Mouse (Mus musculus): ENCODE measurements around the gene Crb3. TPM values are rescaled to one million over a fixed set of nuclear protein-coding genes. Genes with fewer than 3 reads are reported as not detected.

Crb3 gene
- polyA plus RNA-seq, 1 experiment from 2014 or later: 2.9 TPM

DNA sequence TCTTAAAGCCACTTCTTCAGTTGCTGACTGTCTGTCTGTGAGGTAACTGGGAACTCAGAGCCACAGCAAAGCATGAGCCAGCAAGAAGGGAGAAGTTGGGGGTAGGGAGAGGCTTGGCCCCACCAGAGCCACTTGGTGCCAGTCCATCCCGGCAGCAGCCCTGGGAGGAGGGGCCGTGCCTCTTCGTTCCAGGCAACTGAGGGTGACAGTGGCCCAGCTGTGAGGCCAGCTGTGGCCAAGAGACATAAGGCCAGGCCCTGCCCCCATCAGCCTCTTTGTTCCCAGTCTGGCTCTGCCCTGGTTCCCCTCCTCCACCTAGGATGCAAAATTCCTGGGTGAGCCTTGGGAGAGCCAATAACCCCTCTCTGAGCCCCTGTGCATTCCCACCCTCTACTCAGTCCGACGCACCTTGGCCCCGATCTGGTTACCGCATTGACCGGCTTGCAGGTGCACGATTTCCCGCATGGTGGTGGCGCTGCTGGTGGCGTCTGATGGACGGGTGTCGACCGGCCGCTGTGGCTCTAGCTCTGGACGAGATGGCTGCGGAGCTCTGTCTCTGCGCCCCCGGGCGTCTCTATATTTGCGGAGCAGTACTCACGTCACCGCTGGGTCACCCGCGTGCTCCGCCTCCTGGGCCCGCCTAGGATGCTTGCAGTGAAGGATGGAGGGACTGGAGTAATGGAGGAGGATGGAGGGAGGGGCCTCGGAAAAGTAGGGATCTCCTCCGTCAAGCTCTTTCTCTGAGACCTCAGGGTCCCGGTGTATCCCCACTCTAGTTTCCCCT is 28.3 kb downstream of the Crb3 start, which contains the start of gene Tubb4a:
Tubb4a (minus strand) TSS at position 734 of the 784 bp plus-strand sequence.
- Histone ChIP-seq H3K9me3 (replicated peaks) (no peaks in the 10 kb centered on the region), H3K4me1 (replicated peaks) (peaks cover 3% of the 10 kb centered on the region), H3K4me2 (peak within 1 kb of the TSS; percentile 39), H3K36me3 (no peaks in the 10 kb centered on the region), H3K27ac (no peak within 1 kb of the TSS), H3K27me3 (peaks cover 38% of the 10 kb centered on the region), H3K9ac (no peak within 1 kb of the TSS), H3K4me3 (replicated peaks) (peak within 1 kb of the TSS; percentile 18; the same call in 1 of the 2 replicates)
- ATAC-seq (ENCODE audit: low read depth) (no peak), DNase-seq (no peak)
- 4% methylated on average over 31 of the region's 31 CpGs for WGBS (ENCODE audit: insufficient replicate concordance)

DNA sequence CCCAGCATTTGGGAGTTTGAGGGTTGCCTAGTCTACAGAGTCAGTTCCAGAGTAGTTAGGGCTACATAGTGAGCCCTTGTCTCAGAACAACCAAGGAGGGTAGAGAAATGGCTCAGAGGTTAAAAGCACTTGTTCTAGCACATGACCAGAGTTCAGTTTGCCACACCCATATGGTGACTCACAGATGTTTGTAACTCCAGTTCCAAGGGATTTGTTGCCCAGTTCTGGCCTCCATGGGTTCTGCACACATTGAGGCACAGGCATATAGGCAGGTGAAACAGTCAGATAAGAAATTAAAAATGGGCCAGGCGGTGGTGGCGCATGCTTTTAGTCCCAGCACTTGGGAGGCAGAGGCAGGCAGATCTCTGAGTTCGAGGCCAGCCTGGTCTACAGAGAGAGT is 35.3 kb downstream of the Crb3 start:
- Histone ChIP-seq H3K36me3 (no peaks in the 10 kb centered on the region), H3K9me3 (replicated peaks) (no peaks in the 10 kb centered on the region), H3K27me3 (peaks cover 6% of the 10 kb centered on the region), H3K9ac (no peak overlapping the region), H3K4me3 (replicated peaks) (no peak overlapping the region), H3K4me2 (no peak overlapping the region), H3K27ac (no peak overlapping the region), H3K4me1 (replicated peaks) (peaks cover 9% of the 10 kb centered on the region)
- 59% methylated on average over 3 of the region's 3 CpGs for whole genome bisulfite sequencing (ENCODE audit: insufficient replicate concordance)
- ATAC-seq (ENCODE audit: low read depth) (peak; percentile 40), DNase-seq (no peak)

DNA sequence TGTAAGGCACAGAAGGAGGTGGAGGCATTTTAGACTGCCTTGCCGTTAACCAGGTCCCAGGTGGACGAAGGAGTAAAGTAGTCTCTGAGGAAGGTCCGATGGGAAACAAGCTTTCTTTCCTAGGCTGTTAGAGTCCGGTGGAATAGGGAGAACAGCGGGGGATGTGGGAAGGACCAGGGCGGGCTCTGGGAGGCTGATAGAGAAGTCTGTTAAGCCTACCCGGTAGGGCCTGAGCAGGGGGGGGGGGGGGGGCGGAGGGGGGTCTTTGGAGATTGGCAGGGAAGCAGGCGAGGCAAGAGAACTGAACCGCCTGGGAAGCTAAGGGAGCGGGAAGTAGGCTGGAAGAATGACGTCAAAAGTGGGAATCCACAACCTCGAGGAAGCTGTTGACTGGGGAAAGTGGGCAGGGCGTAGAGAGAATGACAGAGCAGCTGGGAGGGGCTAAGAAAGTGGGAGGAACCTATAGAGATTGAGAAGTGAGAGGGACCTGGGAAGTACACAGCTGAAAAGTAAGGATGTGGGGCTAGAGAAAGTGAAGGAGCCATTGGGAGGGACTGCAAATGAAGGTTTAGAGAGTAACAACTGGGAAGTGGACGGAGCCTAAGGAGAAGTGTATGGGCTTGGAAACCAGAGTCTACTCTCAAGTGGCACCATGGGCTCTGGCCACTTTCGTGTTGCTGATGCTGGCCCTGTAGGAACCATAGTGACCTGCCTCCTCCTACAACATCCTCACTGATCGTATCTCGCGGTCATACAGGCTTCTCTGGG is 37.1 kb downstream of the Crb3 start:
- 4% methylated on average over 18 of the region's 19 CpGs for WGBS (ENCODE audit: insufficient replicate concordance)
- H3K4me1 ChIP-seq (replicated peaks): peaks cover 18% of the 10 kb centered on the region
- H3K4me3 ChIP-seq (replicated peaks): peak overlapping the region; percentile 12; the same call in 1 of the 2 replicates
- no peaks in the 10 kb centered on the region for H3K36me3 ChIP-seq
- H3K4me2 ChIP-seq: peak overlapping the region; percentile 36
- H3K9ac ChIP-seq: no peak overlapping the region
- DNase-seq (peak; percentile 31), ATAC-seq (ENCODE audit: low read depth) (peak; percentile 61)
- no peaks in the 10 kb centered on the region for H3K9me3 ChIP-seq (replicated peaks)
- H3K27me3 ChIP-seq: no peaks in the 10 kb centered on the region
- H3K27ac ChIP-seq: no peak overlapping the region

DNA sequence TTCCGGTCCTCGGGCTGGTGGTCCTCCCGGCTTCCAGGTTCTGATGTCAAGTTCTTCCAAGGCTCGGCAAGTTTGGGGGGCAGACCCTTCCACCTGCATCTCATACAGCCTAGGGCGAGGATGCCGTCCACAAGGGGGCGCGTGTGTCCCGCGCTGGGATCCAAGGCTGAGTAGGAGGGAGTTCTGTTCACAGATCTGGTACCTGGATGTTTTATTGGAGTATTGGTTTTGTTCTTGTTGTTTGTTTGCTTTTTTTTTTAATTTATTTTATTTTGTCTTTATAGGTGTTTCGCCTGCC is 37.7 kb downstream of the Crb3 start:
- H3K36me3 ChIP-seq: no peaks in the 10 kb centered on the region
- H3K4me1 ChIP-seq (replicated peaks): peaks cover 18% of the 10 kb centered on the region
- H3K27me3 ChIP-seq: no peaks in the 10 kb centered on the region
- no peaks in the 10 kb centered on the region for H3K9me3 ChIP-seq (replicated peaks)
- H3K9ac ChIP-seq: no peak overlapping the region
- DNase-seq: peak; percentile 63
- peak; percentile 71 for ATAC-seq (ENCODE audit: low read depth)
- peak overlapping the region; percentile 36 for H3K4me2 ChIP-seq
- peak overlapping the region; percentile 12; the same call in 1 of the 2 replicates for H3K4me3 ChIP-seq (replicated peaks)
- H3K27ac ChIP-seq: no peak overlapping the region
- WGBS (ENCODE audit: insufficient replicate concordance): 0% methylated on average over 11 of the region's 11 CpGs

DNA sequence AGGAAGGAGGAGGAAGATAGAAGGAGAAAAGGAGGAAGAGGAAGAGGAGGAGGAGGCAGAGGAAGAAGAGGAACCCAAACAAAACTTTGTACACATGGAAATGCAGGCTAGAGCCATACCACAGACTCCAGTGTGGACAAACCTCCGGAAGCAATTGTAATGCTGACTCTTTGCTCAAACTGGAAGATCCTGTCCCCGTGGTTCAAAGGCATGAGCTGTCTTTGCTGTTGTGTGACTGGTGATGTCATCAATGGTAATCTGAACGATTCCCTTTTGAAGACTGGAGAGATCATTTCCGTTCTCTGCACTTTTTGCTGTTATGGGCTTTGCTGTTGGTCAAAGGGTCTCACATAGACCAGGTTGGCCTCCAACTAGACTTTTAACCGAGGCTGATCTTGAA is 39.4 kb downstream of the Crb3 start:
- WGBS (ENCODE audit: insufficient replicate concordance): 54% methylated on average over 5 of the region's 5 CpGs
- DNase-seq: no peak
- no peaks in the 10 kb centered on the region for H3K36me3 ChIP-seq

DNA sequence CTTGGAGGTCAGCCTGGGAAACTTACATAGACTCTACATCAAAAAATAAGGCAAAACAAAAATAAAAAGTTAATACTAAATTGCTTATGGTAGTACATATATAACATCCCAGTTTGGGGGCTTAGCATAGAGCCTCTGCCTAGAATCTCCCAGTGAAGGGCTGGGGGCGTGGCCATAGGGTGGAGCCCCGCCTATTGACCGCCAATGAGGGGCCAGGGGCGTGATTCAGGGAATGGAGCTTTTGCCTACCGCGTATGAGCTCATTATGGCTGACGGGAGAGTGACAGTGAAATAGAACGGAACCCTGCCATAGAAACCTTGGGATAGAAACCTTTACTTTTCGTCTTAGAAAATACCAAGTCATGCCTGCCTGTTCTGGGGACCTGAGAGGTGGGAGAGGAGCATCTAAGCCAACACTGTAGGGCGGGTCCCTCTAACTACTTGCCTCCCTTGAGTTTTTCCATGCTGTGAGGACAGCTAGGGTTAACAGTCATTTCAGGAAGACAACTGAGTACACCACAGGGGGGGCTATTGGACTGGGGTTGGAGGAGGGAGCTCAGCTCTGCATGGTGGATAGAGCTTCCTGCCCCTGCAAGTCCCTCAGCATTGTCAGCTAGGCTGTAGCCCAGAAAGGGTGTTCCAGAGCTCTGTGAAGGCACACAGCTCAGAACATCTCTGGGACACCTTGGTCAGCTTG is 40.9 kb downstream of the Crb3 start:
- no peaks in the 10 kb centered on the region for H3K36me3 ChIP-seq
- ATAC-seq (ENCODE audit: low read depth): peak; percentile 68
- peak overlapping the region; percentile 37 for H3K4me2 ChIP-seq
- peaks cover 12% of the 10 kb centered on the region for H3K27me3 ChIP-seq
- 5% methylated on average over 10 of the region's 10 CpGs for WGBS (ENCODE audit: insufficient replicate concordance)
- DNase-seq: peak; percentile 65
- peaks cover 24% of the 10 kb centered on the region for H3K4me1 ChIP-seq (replicated peaks)
- no peak overlapping the region; the same call in 1 of the 2 replicates for H3K4me3 ChIP-seq (replicated peaks)
- H3K27ac ChIP-seq: no peak overlapping the region
- no peak overlapping the region for H3K9ac ChIP-seq
- no peaks in the 10 kb centered on the region for H3K9me3 ChIP-seq (replicated peaks)

More for the DNA sequence above, 39.4 kb downstream of the Crb3 start:
- Histone ChIP-seq H3K4me2 (no peak overlapping the region), H3K9ac (no peak overlapping the region), H3K4me3 (replicated peaks) (no peak overlapping the region), H3K27me3 (no peaks in the 10 kb centered on the region; the same call in 1 of the 2 replicates), H3K27ac (no peak overlapping the region), H3K9me3 (replicated peaks) (no peaks in the 10 kb centered on the region), H3K4me1 (replicated peaks) (peaks cover 18% of the 10 kb centered on the region)
- ATAC-seq (ENCODE audit: low read depth): no peak

DNA sequence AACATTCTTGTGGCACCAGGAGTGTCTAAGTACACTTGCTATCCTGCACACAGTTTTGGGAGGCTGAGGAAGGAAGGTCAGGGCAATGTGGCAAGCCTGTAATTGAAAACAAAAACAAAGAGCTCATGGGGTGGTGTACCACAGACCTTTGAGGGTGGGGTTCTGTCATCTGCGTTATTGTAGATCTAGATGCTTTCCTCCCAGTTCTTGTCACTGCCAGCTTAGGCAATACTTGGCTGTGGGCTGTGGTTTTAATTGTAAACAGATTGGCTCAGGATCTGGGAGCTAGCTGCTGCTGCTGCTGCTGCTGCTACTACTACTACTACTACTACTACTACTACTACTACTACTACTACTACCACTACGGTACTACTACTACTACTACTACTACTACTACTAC is 43.4 kb downstream of the Crb3 start:
- WGBS (ENCODE audit: insufficient replicate concordance): 57% methylated on average over 2 of the region's 2 CpGs

DNA sequence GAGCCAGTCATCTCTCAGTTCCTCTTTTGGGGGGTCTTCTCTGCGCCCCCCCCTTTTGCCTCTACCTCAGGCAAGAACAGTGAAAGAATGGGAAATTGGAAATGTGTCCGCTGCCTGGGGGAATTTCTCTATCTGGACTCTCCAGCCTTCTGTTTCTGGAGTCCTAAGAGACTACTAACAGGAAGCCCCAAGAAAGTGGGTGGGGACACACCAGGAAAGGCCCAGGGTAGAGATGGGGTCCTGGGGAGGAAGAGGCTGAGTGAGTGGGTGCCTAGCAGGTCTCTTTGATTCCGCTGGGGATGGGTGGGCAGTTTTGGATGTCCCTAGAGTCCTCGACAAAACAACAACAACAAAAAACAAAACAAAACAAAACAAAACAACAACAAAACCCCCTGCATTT is 45.6 kb downstream of the Crb3 start:
- peaks cover 34% of the 10 kb centered on the region for H3K27me3 ChIP-seq
- WGBS (ENCODE audit: insufficient replicate concordance): 29% methylated on average over 4 of the region's 4 CpGs
- no peaks in the 10 kb centered on the region for H3K36me3 ChIP-seq
- H3K9me3 ChIP-seq (replicated peaks): no peaks in the 10 kb centered on the region
- peak overlapping the region; percentile 57; the same call in 1 of the 2 replicates for H3K4me3 ChIP-seq (replicated peaks)
- DNase-seq: no peak
- H3K27ac ChIP-seq: no peak overlapping the region
- no peak for ATAC-seq (ENCODE audit: low read depth)
- 0 out of 2 replicates have a peak overlapping the region, but pooled peaks have one; percentile 26 for H3K9ac ChIP-seq
- peak overlapping the region; percentile 75 for H3K4me2 ChIP-seq
- peaks cover 22% of the 10 kb centered on the region for H3K4me1 ChIP-seq (replicated peaks)

More for the DNA sequence above, 43.4 kb downstream of the Crb3 start:
- DNase-seq: no peak
- Histone ChIP-seq H3K36me3 (no peaks in the 10 kb centered on the region), H3K27me3 (peaks cover 34% of the 10 kb centered on the region), H3K4me3 (replicated peaks) (no peak overlapping the region), H3K4me1 (replicated peaks) (peaks cover 26% of the 10 kb centered on the region), H3K9ac (no peak overlapping the region), H3K9me3 (replicated peaks) (no peaks in the 10 kb centered on the region), H3K4me2 (no peak overlapping the region), H3K27ac (no peak overlapping the region)
- no peak for ATAC-seq (ENCODE audit: low read depth)

DNA sequence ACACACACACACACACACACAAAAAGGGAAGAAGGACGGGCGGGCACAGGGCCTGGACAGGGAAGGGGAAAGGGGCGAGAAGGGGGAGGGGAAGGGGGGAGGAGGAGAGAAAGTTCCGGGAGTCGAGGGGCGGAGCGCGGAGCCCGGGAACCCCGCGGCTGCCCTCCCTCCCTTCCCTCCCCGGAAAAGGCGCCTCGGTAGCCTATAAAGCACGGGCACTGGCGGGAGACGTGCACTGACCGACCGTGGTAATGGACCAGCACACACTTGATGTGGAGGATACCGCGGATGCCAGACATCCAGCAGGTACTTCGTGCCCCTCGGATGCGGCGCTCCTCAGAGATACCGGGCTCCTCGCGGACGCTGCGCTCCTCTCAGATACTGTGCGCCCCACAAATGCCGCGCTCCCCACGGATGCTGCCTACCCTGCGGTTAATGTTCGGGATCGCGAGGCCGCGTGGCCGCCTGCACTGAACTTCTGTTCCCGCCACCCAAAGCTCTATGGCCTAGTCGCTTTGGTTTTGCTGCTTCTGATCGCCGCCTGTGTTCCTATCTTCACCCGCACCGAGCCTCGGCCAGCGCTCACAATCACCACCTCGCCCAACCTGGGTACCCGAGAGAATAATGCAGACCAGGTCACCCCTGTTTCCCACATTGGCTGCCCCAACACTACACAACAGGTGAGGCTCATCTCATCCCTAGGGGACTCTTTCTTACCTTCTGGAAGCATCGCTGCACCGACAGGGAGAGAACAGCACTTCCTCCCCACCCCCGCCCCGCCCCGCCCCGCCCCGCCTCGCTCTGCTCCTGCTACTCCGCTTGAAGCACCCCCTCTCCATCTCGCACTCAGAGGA is 46.5 kb downstream of the Crb3 start, which contains the start of gene Tnfsf9:
Tnfsf9 (plus strand) TSS at position 145 of the 854 bp plus-strand sequence.
- DNase-seq (no peak), ATAC-seq (ENCODE audit: low read depth) (peak; percentile 42)
- WGBS (ENCODE audit: insufficient replicate concordance): under 1% methylated on average over 58 of the region's 61 CpGs
- peak within 1 kb of the TSS; percentile 75 for H3K4me2 ChIP-seq
- peak within 1 kb of the TSS; percentile 62 for H3K9ac ChIP-seq
- H3K27me3 ChIP-seq: peaks cover 34% of the 10 kb centered on the region
- no peaks in the 10 kb centered on the region for H3K9me3 ChIP-seq (replicated peaks)
- peak within 1 kb of the TSS; percentile 57 for H3K4me3 ChIP-seq (replicated peaks)
- H3K36me3 ChIP-seq: no peaks in the 10 kb centered on the region
- no peak within 1 kb of the TSS for H3K27ac ChIP-seq
- H3K4me1 ChIP-seq (replicated peaks): peaks cover 18% of the 10 kb centered on the region

DNA sequence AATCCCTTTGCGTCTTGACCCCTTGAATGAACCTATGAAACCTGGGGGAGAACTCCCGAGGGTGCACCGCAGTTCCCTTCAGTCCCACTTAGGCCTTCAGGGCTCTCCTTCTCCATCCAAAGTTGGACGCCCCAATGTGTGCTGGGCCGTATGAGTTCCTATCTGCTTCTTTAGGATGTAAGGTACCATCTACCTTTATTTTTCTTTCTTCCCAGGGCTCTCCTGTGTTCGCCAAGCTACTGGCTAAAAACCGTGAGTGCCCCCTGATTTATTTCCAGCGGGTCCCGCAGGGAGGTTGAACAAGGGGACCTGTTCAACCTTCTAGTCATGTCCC is 47.1 kb downstream of the Crb3 start:
- no peak overlapping the region for H3K27ac ChIP-seq
- no peaks in the 10 kb centered on the region for H3K9me3 ChIP-seq (replicated peaks)
- no peaks in the 10 kb centered on the region for H3K36me3 ChIP-seq
- DNase-seq (no peak), ATAC-seq (ENCODE audit: low read depth) (no peak)
- H3K9ac ChIP-seq: no peak overlapping the region
- peaks cover 34% of the 10 kb centered on the region for H3K27me3 ChIP-seq
- peak overlapping the region; percentile 57; the same call in 1 of the 2 replicates for H3K4me3 ChIP-seq (replicated peaks)
- 23% methylated on average over 9 of the region's 9 CpGs for WGBS (ENCODE audit: insufficient replicate concordance)
- H3K4me1 ChIP-seq (replicated peaks): peaks cover 18% of the 10 kb centered on the region
- H3K4me2 ChIP-seq: peak overlapping the region; percentile 75

Measured in liver, embryonic 13.5 days (tissue).